Mouse (Mus musculus) testis, adult 2 months (tissue): Measurements from ENCODE around the gene Cmpk2.
"Not testable (repeated sequence)": the region's sequence is repeated elsewhere in the genome, so short reads cannot be mapped to it uniquely, and the experiment has no call there.

Experiments
- CTCF ChIP-seq: fragments of 200-500 bp; IDR thresholded peaks from 2 replicates; pipeline ENCODE4 v1.5.1; 2012; ENCODE audit warnings: low read depth, mild to moderate bottlenecking, inconsistent platforms, low read length, moderate library complexity; ENCODE audit not compliant: control insufficient read depth, insufficient read depth, insufficient replicate concordance
- POLR2A ChIP-seq: fragments of 200-500 bp; IDR thresholded peaks from 2 replicates; pipeline ENCODE4 v1.6.1; 2012; ENCODE audit warnings: low read depth, mild to moderate bottlenecking, inconsistent platforms, low read length, moderate library complexity; ENCODE audit not compliant: control insufficient read depth

DNA sequence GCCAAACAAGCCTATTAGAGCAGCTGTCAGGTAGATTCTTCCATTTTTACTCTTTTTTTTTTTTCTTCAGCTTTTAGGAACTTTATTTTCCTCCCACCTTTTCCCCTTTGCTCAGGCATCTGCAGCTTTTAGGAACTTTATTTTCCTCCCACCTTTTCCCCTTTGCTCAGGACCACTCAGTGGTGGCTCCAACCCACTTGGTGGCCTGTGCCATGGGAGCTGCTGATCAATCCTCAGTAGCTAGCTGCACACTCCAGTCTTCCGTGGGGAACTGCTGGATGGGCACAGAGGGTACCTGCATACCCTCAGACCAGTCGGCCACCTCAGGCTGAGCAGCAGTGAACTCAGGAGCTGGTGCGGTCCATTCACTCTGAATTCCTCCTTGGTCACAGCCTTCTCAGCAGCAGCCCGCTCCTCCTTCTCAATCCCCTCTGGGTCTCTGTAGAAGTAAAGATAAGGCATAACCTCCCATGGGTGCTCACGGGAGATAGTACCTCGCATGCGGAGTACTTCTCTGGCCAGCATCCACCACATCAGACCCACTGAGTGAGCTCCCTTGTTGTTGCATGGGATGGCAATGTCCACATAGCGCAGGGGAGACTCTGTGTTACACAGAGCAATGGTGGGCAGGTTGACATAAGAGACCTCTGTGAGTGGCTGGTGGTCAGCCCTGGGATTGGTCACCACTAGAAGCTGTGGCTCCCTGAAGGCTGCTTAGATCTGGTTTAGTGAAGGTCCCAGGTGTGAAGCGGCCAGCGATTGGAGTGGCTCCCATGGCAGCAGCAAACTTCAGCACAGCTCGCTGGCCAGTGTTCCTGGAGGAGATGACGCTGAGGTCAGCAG is 17.0 kb downstream of the Cmpk2 start:
- TF ChIP-seq POLR2A, CTCF: not testable (repeated sequence)
